ENCODE assay signal across 10 mouse cellular contexts in the genomic region with DNA sequence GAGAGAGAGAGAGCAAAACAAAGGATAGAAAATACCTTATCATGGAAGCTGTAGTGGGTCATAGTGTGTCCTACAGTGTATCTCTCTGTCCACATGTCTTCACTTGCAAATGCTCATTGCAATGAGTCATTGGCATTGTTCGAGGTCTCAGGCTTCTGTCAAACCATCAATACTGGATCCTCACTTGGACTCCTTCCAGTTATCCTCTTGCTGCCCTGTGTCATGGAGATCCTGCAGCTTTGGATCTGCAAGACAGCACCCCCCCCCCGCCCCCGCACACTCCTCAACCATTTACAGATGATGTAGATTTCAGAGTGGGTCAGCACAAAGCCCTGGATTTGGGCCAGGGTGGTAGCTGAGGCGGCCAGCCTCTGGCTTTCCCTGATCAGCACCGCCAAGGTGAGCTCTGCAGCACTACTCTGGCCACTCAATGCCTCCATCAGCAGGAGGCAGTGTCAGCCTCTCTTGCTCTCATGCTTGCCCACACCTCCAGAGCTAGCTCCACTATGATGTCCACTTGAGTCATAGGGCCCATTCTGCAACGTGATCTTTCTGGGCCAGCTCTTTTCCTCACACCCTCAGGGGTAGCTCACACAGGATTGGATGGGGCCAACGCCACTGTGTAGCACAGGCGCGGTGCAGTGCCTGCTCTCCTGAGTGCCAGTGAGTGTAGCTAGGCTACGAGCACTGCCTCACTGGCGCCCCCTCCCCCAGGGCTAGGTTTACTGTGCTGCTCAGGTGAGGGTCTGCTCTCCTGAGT. TPM values are rescaled to one million over a fixed set of nuclear protein-coding genes. Genes with fewer than 3 reads are reported as not detected.
DNase-seq lines count a peak whose midpoint lies in the region; ATAC-seq and TF ChIP-seq lines count a peak whose summit lies in the region.
"Had no signal": no experiment of that assay in that cellular context is flagged by ENCODE, and none has a peak within 500 bp of the region (broad histone marks: within the 10 kb centered on the region; RNA-seq: fewer than 3 reads in every experiment).

No protein-coding gene starts in this region.

- no peaks in the 10 kb centered on the region for H3K9me3 ChIP-seq in intestine, postnatal 0 days (ENCODE audit: control insufficient read depth)
- H3K9me3 ChIP-seq in intestine, embryonic 15.5 days = no peaks in the 10 kb centered on the region
- no peaks in the 10 kb centered on the region for H3K9me3 ChIP-seq in embryonic facial prominence, embryonic 13.5 days

- ATAC-seq in intestine, postnatal 0 days = peak; percentile 13; the same call in 1 of the 2 replicates
- ATAC-seq in intestine, embryonic 15.5 days = no peak
- ATAC-seq in embryonic facial prominence, embryonic 13.5 days (ENCODE audit: insufficient number of reproducible peaks, insufficient read depth, low FRiP score, low TSS enrichment, low read depth) = peak; percentile 48; the same call in 1 of the 2 replicates

- TF ChIP-seq CTCF in intestine, postnatal 0 days (IDR thresholded peaks at IDR 0.05; ENCODE audit: low read depth) = peak; percentile 17; the same call in 1 of the 2 replicates

- no peak overlapping the region for H3K4me2 ChIP-seq in intestine, postnatal 0 days (replicated peaks; ENCODE audit: low read depth)
- no peak overlapping the region for H3K4me2 ChIP-seq in intestine, embryonic 15.5 days (replicated peaks)
- H3K4me2 ChIP-seq in embryonic facial prominence, embryonic 13.5 days = no peak overlapping the region

- H3K27me3 ChIP-seq in intestine, postnatal 0 days (replicated peaks; ENCODE audit: control insufficient read depth, insufficient read depth, low read length) = no peaks in the 10 kb centered on the region
- no peaks in the 10 kb centered on the region for H3K27me3 ChIP-seq in intestine, embryonic 15.5 days (replicated peaks)
- no peaks in the 10 kb centered on the region for H3K27me3 ChIP-seq in embryonic facial prominence, embryonic 13.5 days

- peak; percentile 25 for DNase-seq in kidney, postnatal 10 days
- DNase-seq in retina, postnatal 1 day = peak; percentile 68
- no peak for DNase-seq in B cell, adult 2 months
- DNase-seq in layer of hippocampus, postnatal 36 days = no peak
- DNase-seq in urinary bladder, adult 18-20 months (ENCODE audit: low spot score in 2 of 2) = no peak
- DNase-seq: adrenal gland, postnatal 25 days had no signal

- H3K9ac ChIP-seq in intestine, postnatal 0 days (ENCODE audit: low read depth, low read length) = no peak overlapping the region
- no peak overlapping the region for H3K9ac ChIP-seq in intestine, embryonic 15.5 days
- H3K9ac ChIP-seq in embryonic facial prominence, embryonic 13.5 days = no peak overlapping the region

- 23% methylated on average over 11 of the region's 11 CpGs for WGBS in intestine, postnatal 0 days
- WGBS in intestine, embryonic 15.5 days = 27% methylated on average over 11 of the region's 11 CpGs
- 20% methylated on average over 11 of the region's 11 CpGs for WGBS in embryonic facial prominence, embryonic 13.5 days

- H3K27ac ChIP-seq in intestine, postnatal 0 days (ENCODE audit: low read depth, low read length) = no peak overlapping the region
- H3K27ac ChIP-seq in intestine, embryonic 15.5 days = no peak overlapping the region
- H3K27ac ChIP-seq in embryonic facial prominence, embryonic 13.5 days = no peak overlapping the region

- H3K4me1 ChIP-seq in intestine, postnatal 0 days (replicated peaks; ENCODE audit: control insufficient read depth, insufficient read depth, low read length) = no peaks in the 10 kb centered on the region
- no peaks in the 10 kb centered on the region for H3K4me1 ChIP-seq in intestine, embryonic 15.5 days (replicated peaks)
- peaks cover 4% of the 10 kb centered on the region; the same call in 1 of the 2 replicates for H3K4me1 ChIP-seq in embryonic facial prominence, embryonic 13.5 days

- H3K4me3 ChIP-seq in intestine, postnatal 0 days (ENCODE audit: low read depth, low read length) = no peak overlapping the region
- H3K4me3 ChIP-seq in intestine, embryonic 15.5 days (replicated peaks) = no peak overlapping the region
- H3K4me3 ChIP-seq in embryonic facial prominence, embryonic 13.5 days = no peak overlapping the region

- no peaks in the 10 kb centered on the region for H3K36me3 ChIP-seq in intestine, postnatal 0 days (ENCODE audit: control insufficient read depth, insufficient read depth)
- no peaks in the 10 kb centered on the region for H3K36me3 ChIP-seq in intestine, embryonic 15.5 days
- no peaks in the 10 kb centered on the region for H3K36me3 ChIP-seq in embryonic facial prominence, embryonic 13.5 days

RNA-seq across cellular contexts. Expression of a gene that starts 2.1 kb away (rescaled TPM):
- 0.03 TPM in 1 of 2 replicates, not detected in the other for polyA plus RNA-seq in intestine, postnatal 0 days (2015; fragmentation: Nextera tagmentation; extraction: Ambion mirVana)
- 0.05 and 0.10 TPM in 2 replicates for polyA plus RNA-seq in intestine, embryonic 15.5 days (2015; fragmentation: Nextera tagmentation; extraction: Ambion mirVana)
- 0.08 TPM in 1 of 2 replicates, not detected in the other for polyA plus RNA-seq in embryonic facial prominence, embryonic 13.5 days (2015; fragmentation: Nextera tagmentation; extraction: Ambion mirVana)
- total RNA-seq in layer of hippocampus, postnatal 36 days (2021) = under 1 TPM; 0.35 TPM
- total RNA-seq: adrenal gland, postnatal 25 days had no signal
- polyA plus RNA-seq: large intestine, adult 2 months had no signal

RNA-seq across cellular contexts. Expression of a gene that starts 43.0 kb away (rescaled TPM):
- 2.4 and 3.2 TPM in 2 replicates for polyA plus RNA-seq in intestine, postnatal 0 days (2015; fragmentation: Nextera tagmentation; extraction: Ambion mirVana)
- polyA plus RNA-seq in intestine, embryonic 15.5 days (2015; fragmentation: Nextera tagmentation; extraction: Ambion mirVana) = 6.5 and 8.6 TPM in 2 replicates
- polyA plus RNA-seq in embryonic facial prominence, embryonic 13.5 days (2015; fragmentation: Nextera tagmentation; extraction: Ambion mirVana) = 8.0 and 9.8 TPM in 2 replicates
- 10 to 100 TPM; 28.4 to 32.0 TPM for total RNA-seq in layer of hippocampus, postnatal 36 days (2021)

Comparison
In these comparisons a context has a peak if more than half of its experiments do, and no peak if none do; other contexts are left out.
1. DNase-seq: peak in kidney, postnatal 10 days (single experiment) and retina, postnatal 1 day (single experiment); none in B cell, adult 2 months (0 of 2), layer of hippocampus, postnatal 36 days (0 of 2) and urinary bladder, adult 18-20 months (0 of 2).